Mouse (Mus musculus) testis, postnatal 10 days (tissue): ENCODE measurements around the gene Fitm2.

Experiments used
- DNase-seq: peaks from one replicate; pipeline ENCODE4 v3.0.0; 2021; ENCODE audit warnings: low spot score

Fitm2 gene

DNA sequence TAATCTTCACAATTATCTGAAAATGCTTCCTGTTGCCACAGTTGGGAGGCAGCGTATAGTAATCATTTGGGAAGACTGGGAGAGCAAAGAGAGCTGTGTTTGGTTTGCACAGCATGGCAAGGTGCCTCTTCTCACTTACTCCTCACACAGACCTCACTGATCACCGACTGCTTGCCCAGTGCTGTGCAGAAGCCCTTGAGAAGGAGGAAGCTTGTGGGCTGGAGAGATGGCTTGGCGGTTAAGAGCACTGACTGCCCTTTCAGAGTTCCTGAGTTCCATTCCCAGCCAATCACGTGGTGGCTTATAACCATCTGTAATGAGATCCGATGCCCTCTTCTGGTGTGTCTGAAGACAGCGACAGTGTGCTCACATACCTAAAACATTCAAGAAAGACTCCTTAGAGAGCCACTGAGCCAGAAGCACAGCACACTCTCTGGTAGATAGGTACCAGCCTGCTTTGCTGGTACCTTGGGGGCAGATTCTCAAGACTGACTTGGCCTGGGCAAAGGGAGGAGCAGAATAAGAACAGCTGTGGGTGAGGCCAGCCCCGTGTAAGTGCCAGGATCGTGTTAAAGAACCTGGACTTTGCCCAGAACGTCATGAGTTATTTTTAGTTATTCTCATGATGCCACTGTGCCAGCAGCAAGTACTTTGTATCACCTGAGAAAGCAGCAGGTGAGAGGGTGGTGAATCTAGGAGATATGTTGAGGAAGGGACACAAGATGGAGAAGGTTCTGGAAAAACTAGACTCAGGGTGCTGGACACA is 49.4 kb downstream of the Fitm2 start:
- DNase-seq = no peak

- DNase-seq = no peak
These were observed 52.0 kb downstream of the Fitm2 start for GRCm38 (mm10) chr2:163420366-163420886.

DNA sequence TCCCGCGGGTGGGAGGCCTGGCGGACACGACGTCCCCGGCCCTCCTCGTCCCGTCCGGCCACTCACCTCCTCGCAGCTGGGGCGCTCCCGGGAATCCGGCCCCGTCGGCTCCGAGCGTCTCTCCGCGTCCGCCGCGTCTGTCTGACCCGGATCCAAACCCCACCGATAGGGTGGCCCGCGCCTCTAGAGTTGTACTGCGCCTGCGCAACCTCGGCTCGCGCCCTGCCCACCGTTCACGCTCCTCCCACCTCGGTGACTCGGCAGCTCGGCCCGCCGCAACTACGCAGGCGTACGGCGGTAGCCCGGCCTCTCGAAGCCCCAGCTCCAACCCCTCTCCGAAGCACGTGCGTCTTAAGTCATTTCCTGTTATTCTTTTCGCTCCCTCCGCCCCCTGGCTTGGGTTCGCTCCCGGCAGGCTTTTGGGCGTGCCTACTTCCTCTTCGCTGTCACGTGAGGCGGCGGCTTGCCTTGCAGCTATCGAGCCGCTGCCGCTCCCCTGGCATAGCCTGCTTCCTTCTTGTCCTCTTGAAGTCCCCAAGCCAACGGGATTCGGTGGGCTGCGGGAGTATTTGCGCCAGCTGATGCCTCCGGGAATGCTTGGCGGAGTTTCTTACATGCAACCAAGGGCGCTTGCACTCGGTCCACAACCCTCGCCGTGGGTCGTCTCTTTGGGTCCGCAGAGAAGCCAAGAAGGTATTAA is 52.9 kb downstream of the Fitm2 start:
- DNase-seq = peak; percentile 99

DNA sequence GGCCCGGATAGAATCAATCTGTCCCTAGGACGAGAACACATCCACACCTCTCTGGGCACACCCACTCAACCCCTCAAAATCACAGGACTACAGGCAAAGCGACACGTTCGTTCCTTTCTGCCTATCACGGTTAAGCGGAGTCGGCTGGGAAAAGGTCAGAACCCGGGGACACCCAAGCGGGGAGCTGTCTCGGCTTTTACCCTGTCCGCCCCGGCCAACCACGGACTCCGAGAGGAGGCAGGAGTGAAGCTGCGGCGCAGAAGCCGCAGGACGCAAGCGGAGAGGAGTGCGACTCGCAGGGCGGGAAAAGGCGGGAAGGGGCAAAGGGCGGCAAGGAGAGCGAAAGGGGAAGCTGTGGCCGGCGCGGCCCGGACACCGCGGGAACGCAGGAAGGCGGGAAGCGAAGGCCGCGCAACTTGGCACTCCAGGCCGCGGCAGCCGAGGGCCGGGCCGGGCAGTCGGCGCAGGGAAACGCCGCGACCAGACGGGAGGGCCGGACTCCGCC is 53.5 kb downstream of the Fitm2 start:
- DNase-seq = peak; percentile 74

DNA sequence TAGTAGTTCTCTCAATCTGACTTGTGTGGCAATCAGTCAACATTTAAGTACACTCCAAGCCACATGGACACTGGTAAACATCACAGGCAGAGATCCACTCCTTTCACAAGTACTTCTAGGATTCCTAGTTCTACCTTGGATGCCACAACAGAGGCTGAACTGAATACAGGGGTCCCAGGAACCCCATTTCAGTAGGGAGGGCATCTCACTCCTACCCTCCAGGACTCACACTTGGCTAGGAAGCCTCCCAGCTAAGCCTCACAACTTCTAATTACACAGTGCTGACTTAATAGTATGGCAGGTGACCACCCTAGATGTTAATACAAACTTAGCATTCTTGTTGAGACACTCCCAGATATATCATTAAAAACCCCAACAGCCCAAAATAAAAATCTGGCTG is 54.6 kb downstream of the Fitm2 start:
- DNase-seq = no peak

GRCm38 (mm10) chr2:163417026-163417425 is 55.4 kb downstream of the Fitm2 start:
- DNase-seq = no peak
